Mouse (Mus musculus) gastrocnemius, adult 18-20 months (tissue): ENCODE measurements around the gene Slamf1. TPM values are rescaled to one million over a fixed set of nuclear protein-coding genes. Genes with fewer than 3 reads are reported as not detected.

ENCODE experiments used
- DNase-seq: peaks from one replicate; pipeline ENCODE4 v3.0.0; 2021; ENCODE audit warnings: low spot score
- long read RNA-seq, 2 experiments: library from polyadenylated mRNA; stranded (forward); transcript quantifications; one replicate each; pipeline ENCODE4 v2.0.0; 2021
- total RNA-seq, 2 experiments: library from RNA; stranded (reverse); gene quantifications; 2 replicates each; pipeline ENCODE4 v1.2.3; 2021

The Slamf1 gene
- total RNA-seq = under 1 TPM; 0.07 to 0.09 TPM
- long read RNA-seq, experiment 1 = 0 reads
- long read RNA-seq, experiment 2 = 0 reads

DNA sequence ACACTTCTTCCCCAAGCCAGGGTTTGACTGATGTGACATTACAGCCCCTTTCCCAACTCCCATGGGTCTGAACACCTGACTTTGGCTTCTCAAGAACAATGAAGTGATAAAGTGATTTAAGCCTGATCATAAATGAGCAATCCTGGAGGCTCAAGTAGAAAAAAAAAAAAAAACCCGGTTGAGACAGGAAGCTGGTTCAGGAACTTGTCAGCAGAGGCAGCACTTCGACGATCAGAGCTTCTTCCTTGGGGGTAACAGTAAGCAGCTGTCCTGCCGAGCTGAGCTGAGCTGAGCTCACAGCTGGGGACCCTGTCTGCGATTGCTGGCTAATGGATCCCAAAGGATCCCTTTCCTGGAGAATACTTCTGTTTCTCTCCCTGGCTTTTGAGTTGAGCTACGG, at the start of gene Slamf1:
Gene Slamf1, plus strand, starts transcription at position 230 of the 400 bp plus-strand sequence.
- DNase-seq = no peak

DNA sequence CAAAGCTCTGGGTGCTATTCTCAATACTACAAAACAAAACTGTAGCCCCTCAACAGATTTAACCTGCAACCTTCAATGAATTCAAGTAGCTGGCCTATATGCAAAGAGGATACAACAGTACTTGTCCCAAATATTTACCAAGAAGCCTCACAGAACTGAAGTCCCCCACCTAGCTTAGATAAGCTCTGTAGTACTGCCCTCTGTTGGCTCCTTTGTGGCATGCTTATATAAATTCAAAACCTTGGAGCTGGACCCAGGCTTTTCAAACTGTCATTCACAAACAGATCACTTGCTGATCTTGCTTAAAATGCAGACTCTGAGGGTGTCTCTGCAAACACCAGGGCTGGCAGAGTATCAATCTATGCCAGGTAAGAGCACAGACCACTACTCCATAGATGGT, 35.7 kb upstream of the Slamf1 start:
- no peak for DNase-seq

DNA sequence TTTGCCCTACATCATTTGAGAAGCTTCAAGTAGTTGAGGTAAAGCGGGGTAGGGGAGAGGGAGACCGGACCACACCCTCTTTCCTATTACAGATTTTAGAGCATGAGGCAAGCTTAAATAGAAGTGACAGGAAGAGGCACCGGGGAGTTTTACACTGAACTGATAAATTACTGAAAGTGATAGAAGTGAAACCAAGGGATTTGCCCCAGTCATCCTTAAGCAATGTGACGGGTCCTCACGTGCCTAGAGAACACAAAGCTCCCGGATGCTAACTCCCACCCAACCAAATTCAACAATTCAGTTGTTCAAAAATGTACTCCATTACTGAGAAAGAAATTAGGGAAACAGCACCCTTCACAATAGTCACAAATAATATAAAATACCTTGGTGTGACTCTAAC, 32.0 kb upstream of the Slamf1 start:
- no peak for DNase-seq

- no peak for DNase-seq
Measured at GRCm38 (mm10) chr1:171748127-171748969, 18.6 kb upstream of the Slamf1 start.

- no peak for DNase-seq
Measured at GRCm38 (mm10) chr1:171761853-171762448, 5.0 kb upstream of the Slamf1 start.

DNA sequence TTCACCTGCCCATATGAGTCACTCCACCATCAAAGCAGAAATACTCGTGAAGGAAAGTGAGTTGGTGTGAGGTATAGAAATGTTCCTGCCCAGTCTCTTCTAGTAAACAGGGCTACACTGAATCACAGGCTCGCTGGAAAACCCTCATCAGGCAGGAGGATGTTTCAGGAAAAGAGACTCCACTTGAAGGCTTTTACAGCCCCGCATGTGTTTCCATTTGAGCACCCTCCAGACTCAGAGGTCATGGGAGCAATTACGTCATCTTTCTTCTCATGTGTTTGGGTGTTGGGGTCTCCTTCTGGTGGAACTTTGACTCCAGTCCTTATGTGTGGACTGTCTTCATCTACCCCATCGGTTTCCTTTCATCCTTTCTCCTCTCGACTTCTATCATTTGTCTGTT, 4.1 kb downstream of the Slamf1 start:
- DNase-seq = no peak

- no peak for DNase-seq
Measured at GRCm38 (mm10) chr1:171772121-171772735, 5.3 kb downstream of the Slamf1 start.

DNA sequence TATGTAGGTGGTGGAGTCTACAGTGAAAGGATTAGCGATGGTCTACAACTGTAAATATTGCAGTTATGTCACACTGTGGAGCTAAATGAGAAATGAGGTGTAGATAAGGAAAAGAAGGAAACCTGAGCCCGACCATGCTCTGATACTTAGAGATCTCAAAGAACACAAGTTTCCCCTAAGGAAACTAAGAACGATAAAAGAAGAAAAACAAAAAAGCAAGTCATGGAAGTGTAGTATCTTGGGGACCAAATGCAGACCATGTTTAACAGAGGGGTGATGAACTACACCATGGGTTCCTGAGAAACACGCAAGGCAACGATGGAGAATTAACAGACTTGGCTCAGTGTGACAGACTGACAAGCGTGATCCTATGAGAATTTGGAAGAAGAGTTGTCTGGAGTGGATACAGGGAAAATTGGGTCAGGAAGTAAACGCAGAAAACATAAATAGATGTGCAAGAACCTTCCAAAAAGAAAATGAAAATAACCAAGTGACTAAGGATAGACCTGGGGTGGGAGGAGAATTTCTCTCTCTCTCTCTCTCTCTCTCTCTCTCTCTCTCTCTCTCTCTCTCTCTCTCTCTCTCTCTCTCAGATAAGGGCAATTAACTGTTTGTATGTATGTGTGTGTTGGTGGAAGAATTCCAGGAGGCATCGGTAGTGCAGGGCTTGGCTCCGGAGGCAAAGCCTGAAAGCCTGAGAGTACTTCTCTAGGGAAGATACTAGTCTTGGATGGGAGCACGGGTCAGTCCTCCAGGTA, 6.5 kb downstream of the Slamf1 start:
- DNase-seq = no peak

DNA sequence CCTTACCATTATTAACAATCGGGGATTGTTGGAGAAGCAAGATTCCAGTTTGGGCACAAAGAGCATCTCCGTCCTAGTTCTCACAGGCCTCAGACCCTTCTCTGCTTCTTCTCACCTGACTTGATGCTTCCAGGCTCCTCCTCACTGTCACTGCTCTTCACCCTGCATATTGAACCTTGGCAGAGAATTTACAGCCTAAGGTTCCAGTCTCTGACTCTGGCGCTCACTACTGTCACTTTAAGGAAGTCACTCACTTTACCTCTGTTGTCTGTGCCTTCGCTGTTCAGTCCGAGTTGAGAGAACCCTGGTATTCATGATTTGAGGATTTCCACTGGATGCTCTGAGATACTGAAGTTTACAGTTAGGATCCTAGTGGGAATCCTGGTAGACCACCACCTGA, 7.3 kb downstream of the Slamf1 start:
- no peak for DNase-seq

- no peak for DNase-seq
Measured at GRCm38 (mm10) chr1:171774678-171775077, 7.8 kb downstream of the Slamf1 start.

DNA sequence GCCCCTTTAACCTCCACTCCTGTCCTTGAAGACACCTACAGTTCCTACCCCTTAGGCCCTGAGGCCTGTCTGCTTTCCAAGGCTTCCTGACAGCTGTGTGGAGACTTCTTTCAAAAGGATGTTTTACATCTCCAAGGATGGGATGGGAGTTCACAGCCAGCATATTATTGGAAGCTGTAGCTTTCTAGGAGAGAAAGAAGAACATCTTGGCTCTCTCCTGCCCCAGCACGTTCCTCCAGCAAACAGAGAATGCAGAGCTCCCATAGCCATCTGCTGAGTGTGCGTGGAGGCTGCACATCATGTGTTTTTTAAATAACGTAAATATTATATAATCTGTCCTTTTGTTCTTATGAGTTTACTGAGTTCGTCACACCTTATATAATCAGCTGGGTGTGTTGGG, 8.9 kb downstream of the Slamf1 start:
- no peak for DNase-seq

- DNase-seq = no peak
Measured at GRCm38 (mm10) chr1:171777026-171777425, 10.1 kb downstream of the Slamf1 start.

DNA sequence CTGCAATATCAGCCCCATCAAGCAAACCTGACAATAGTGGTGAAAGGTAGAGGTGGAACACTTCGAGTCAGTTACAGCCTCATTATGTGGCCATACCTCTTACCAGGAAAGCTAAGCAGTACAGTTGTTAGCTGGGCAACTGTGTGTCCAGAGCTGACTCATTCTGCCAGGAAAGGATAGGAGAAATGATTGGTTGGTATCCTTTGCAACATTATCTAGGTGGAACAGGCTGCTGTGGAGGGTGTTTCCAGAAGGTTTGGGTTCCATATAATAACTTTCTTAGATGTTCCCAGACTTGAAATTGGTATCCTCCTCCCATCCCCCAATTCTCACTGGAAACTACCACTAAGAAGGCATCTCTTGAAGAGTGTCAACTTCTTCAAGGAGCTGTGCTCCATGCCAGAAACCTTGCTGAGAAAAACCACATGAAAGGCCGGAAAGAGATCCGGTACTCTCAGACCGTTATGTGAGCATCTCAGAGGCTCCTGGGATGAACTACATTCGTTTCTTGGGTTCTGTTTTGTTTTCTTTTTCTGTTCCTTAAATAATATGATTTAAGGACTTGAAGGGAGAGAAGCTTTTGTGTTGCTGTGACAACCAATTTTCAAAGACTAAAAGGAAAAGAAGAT, 15.5 kb downstream of the Slamf1 start:
- DNase-seq = no peak

DNA sequence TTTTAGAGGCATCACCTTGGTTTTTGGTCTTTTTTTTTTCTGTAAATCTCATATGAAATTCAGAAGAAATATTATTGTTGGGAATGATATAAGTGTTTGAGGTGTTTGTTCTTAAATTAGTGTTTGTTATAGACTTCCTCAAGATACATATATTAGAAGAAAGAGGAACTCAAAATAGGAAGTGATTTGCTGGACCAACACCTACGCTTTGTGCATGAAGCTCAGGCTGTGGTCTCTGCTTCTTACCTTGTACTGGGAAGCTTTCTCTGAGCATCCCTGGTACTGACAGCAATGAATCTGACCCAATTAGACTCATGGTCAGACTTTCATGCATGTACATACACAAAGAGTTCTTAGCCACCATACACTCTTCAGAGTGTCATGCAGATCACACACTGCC, 18.9 kb downstream of the Slamf1 start:
- no peak for DNase-seq

DNA sequence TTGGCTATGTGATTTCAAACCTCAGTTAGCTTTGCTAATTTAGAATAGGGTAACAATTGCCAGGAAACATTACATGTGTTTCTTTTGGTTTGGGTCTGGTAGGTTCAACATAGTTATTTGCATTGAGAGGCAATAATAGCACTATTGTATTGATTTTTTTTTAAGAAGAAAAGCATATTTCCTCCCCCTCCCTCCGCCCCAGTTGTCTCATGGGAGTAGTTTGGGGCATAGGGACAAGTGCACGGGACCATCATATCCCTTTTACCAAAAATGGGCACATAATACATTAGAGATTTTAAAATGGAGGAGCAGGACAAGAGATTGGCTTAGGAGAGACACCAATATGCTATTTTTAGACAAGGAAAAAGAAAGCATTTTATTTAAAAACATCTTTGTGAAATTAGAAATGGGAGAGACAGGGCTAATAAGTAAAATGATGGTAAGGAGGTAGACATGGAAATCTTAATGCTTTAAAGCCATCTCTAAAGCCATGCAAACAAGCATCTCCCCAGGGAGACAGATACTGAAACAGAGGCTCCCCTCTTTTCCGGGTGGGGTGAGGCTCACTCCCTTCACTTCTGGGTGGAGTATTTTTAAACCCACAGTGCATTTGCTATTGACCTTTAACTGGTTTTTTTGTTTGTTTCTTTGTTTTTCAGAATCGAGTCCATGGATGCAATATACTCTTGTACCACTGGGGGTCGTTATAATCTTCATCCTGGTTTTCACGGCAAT, 20.5 kb downstream of the Slamf1 start:
- no peak for DNase-seq

- no peak for DNase-seq
Measured at GRCm38 (mm10) chr1:171788461-171789283, 21.7 kb downstream of the Slamf1 start.

GRCm38 (mm10) chr1:171789407-171789806, 22.5 kb downstream of the Slamf1 start:
- DNase-seq = no peak

GRCm38 (mm10) chr1:171791491-171791890, 24.6 kb downstream of the Slamf1 start:
- DNase-seq = no peak

DNA sequence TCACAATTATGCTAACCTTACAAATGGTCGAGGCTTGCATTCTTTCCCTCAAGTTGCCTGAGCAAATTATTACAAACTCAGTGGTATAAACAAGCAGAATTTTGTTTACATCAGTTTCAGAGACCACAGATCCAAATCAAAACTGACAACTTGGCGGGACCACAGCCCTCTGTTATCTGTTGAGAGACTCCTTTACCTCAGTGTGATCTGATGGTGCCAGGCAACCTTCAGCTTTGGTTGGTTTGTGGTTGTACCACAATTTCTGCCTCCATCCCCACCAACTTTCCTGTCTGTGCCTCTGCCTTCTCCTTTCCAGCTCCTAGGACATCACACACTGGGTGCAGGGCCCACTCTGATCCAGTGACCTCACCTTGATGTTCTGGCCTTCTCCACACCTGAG, 29.3 kb downstream of the Slamf1 start:
- no peak for DNase-seq

DNA sequence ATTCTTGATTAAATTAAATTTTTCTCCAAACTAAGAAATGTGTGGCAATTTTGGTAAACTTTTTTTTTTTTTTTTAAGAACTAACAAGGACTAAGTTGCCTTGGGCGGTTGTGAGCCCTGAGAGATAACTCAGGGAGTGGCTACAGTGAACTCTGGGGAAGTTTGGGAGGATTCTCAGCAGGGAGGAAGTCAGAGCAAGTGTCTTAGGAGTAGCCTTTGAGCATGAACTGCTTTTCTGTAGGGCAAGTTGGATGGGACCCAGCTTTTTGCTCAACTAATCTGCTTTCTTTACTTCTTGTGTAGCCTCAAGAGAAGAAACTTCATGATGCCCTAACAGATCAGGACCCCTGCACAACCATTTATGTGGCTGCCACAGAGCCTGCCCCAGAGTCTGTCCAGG, 30.9 kb downstream of the Slamf1 start:
- no peak for DNase-seq
